Mouse (Mus musculus): ENCODE results near the gene Fbxw9.

DNA sequence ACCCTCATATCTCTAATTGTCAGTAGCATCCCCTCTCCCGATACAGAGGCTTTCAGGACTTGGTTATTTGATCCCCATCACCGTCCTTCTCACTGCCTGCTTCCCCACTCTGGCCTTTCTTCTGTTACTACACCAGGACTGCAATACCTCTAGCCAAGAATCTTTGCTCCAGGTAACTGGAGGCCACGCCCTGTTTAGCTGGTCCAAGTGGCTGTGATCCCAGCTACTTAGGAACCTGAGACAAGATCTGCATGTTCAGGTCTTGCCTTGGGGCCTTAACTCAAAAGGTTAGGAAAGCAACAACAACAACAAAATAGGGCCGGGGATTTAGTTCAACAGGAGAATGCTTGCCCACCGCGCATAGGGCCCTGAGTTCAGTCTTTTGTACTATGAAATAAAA lies 16.2 kb upstream of the Fbxw9 start:
- TF ChIP-seq CTCF (IDR thresholded peaks at IDR 0.05; ENCODE audit: borderline replicate concordance, insufficient read depth, low read length) = no peak
- no peak for TF ChIP-seq POLR2A (IDR thresholded peaks at IDR 0.05; ENCODE audit: low read depth, low read length)

All from embryonic fibroblast, embryonic 13.5 days (primary cell).